Mouse (Mus musculus): ENCODE data around the gene Rdh16f2. TPM values are rescaled to one million over a fixed set of nuclear protein-coding genes. Genes with fewer than 3 reads are reported as not detected.

Gene Rdh16f2
- polyA plus RNA-seq, 2 experiments: not detected

- Histone ChIP-seq H3K9ac (ENCODE audit: low read depth, low read length, severe bottlenecking) (no peak within 1 kb of the TSS), H3K27ac (replicated peaks; ENCODE audit: low read depth, low read length) (no peak within 1 kb of the TSS), H3K4me1 (ENCODE audit: control insufficient read depth, insufficient read depth, low read length) (no peaks in the 10 kb centered on the region), H3K4me2 (replicated peaks; ENCODE audit: low read depth, low read length, severe bottlenecking) (no peak within 1 kb of the TSS), H3K27me3 (ENCODE audit: control insufficient read depth, insufficient read depth, low read length) (no peaks in the 10 kb centered on the region), H3K4me3 (replicated peaks; ENCODE audit: low read length) (no peak within 1 kb of the TSS), H3K9me3 (ENCODE audit: control insufficient read depth, low read length) (no peaks in the 10 kb centered on the region), H3K36me3 (ENCODE audit: control insufficient read depth, insufficient read depth, low read length) (no peaks in the 10 kb centered on the region)
- no peak for DNase-seq (ENCODE audit: low spot score)
- no peak for ATAC-seq (ENCODE audit: low FRiP score, low read depth)
- 78% methylated on average over 1 of the region's 1 CpGs for WGBS
- TF ChIP-seq POLR2A (IDR thresholded peaks at IDR 0.05; ENCODE audit: borderline replicate concordance, extremely low read depth, insufficient read depth, insufficient read length): no peak
These were observed 16.6 kb upstream of the Rdh16f2 start, which contains the start of gene Rdh19 for GRCm38 (mm10) chr10:127849628-127850027. Gene Rdh19 (plus strand): TSS chr10:127849928.

- H3K36me3 ChIP-seq (ENCODE audit: control insufficient read depth, insufficient read depth, low read length): no peaks in the 10 kb centered on the region
- no peak for ATAC-seq (ENCODE audit: low FRiP score, low read depth)
- no peak overlapping the region for H3K9ac ChIP-seq (ENCODE audit: low read depth, low read length, severe bottlenecking)
- H3K4me3 ChIP-seq (replicated peaks; ENCODE audit: low read length): no peak overlapping the region
- no peaks in the 10 kb centered on the region for H3K9me3 ChIP-seq (ENCODE audit: control insufficient read depth, low read length)
- no peak for DNase-seq (ENCODE audit: low spot score)
- H3K27me3 ChIP-seq (ENCODE audit: control insufficient read depth, insufficient read depth, low read length): no peaks in the 10 kb centered on the region
- no peaks in the 10 kb centered on the region for H3K4me1 ChIP-seq (ENCODE audit: control insufficient read depth, insufficient read depth, low read length)
- no peak overlapping the region for H3K27ac ChIP-seq (replicated peaks; ENCODE audit: low read depth, low read length)
- TF ChIP-seq POLR2A (IDR thresholded peaks at IDR 0.05; ENCODE audit: borderline replicate concordance, extremely low read depth, insufficient read depth, insufficient read length): no peak
- H3K4me2 ChIP-seq (replicated peaks; ENCODE audit: low read depth, low read length, severe bottlenecking): no peak overlapping the region
These were observed 9.9 kb upstream of the Rdh16f2 start for GRCm38 (mm10) chr10:127856376-127856775.

GRCm38 (mm10) chr10:127864931-127865330 is 1.3 kb upstream of the Rdh16f2 start:
- H3K36me3 ChIP-seq (ENCODE audit: control insufficient read depth, insufficient read depth, low read length): no peaks in the 10 kb centered on the region
- TF ChIP-seq POLR2A (IDR thresholded peaks at IDR 0.05; ENCODE audit: borderline replicate concordance, extremely low read depth, insufficient read depth, insufficient read length): no peak
- H3K4me3 ChIP-seq (replicated peaks; ENCODE audit: low read length): no peak overlapping the region
- DNase-seq (ENCODE audit: low spot score): no peak
- no peak for ATAC-seq (ENCODE audit: low FRiP score, low read depth)
- no peak overlapping the region for H3K27ac ChIP-seq (replicated peaks; ENCODE audit: low read depth, low read length)
- H3K4me2 ChIP-seq (replicated peaks; ENCODE audit: low read depth, low read length, severe bottlenecking): no peak overlapping the region
- no peak overlapping the region for H3K9ac ChIP-seq (ENCODE audit: low read depth, low read length, severe bottlenecking)
- H3K27me3 ChIP-seq (ENCODE audit: control insufficient read depth, insufficient read depth, low read length): no peaks in the 10 kb centered on the region
- no peaks in the 10 kb centered on the region for H3K4me1 ChIP-seq (ENCODE audit: control insufficient read depth, insufficient read depth, low read length)
- no peaks in the 10 kb centered on the region for H3K9me3 ChIP-seq (ENCODE audit: control insufficient read depth, low read length)

- H3K27ac ChIP-seq (replicated peaks; ENCODE audit: low read depth, low read length): no peak overlapping the region
- H3K36me3 ChIP-seq (ENCODE audit: control insufficient read depth, insufficient read depth, low read length): no peaks in the 10 kb centered on the region
- H3K4me1 ChIP-seq (ENCODE audit: control insufficient read depth, insufficient read depth, low read length): no peaks in the 10 kb centered on the region
- H3K4me2 ChIP-seq (replicated peaks; ENCODE audit: low read depth, low read length, severe bottlenecking): no peak overlapping the region
- TF ChIP-seq POLR2A (IDR thresholded peaks at IDR 0.05; ENCODE audit: borderline replicate concordance, extremely low read depth, insufficient read depth, insufficient read length): no peak
- no peak overlapping the region for H3K9ac ChIP-seq (ENCODE audit: low read depth, low read length, severe bottlenecking)
- no peaks in the 10 kb centered on the region for H3K27me3 ChIP-seq (ENCODE audit: control insufficient read depth, insufficient read depth, low read length)
- ATAC-seq (ENCODE audit: low FRiP score, low read depth): no peak
- no peaks in the 10 kb centered on the region for H3K9me3 ChIP-seq (ENCODE audit: control insufficient read depth, low read length)
- WGBS: 68% methylated on average over 4 of the region's 4 CpGs
- no peak overlapping the region for H3K4me3 ChIP-seq (replicated peaks; ENCODE audit: low read length)
- peak; percentile 9 for DNase-seq (ENCODE audit: low spot score)
These were observed 6.2 kb downstream of the Rdh16f2 start for GRCm38 (mm10) chr10:127872484-127872883.

- H3K4me2 ChIP-seq (replicated peaks; ENCODE audit: low read depth, low read length, severe bottlenecking): no peak overlapping the region
- DNase-seq (ENCODE audit: low spot score): no peak
- 57% methylated on average over 2 of the region's 2 CpGs for WGBS
- H3K27ac ChIP-seq (replicated peaks; ENCODE audit: low read depth, low read length): no peak overlapping the region
- no peak overlapping the region for H3K9ac ChIP-seq (ENCODE audit: low read depth, low read length, severe bottlenecking)
- H3K4me3 ChIP-seq (replicated peaks; ENCODE audit: low read length): no peak overlapping the region
- ATAC-seq (ENCODE audit: low FRiP score, low read depth): no peak
- H3K4me1 ChIP-seq (ENCODE audit: control insufficient read depth, insufficient read depth, low read length): no peaks in the 10 kb centered on the region
- H3K9me3 ChIP-seq (ENCODE audit: control insufficient read depth, low read length): no peaks in the 10 kb centered on the region
- no peaks in the 10 kb centered on the region for H3K36me3 ChIP-seq (ENCODE audit: control insufficient read depth, insufficient read depth, low read length)
- no peaks in the 10 kb centered on the region for H3K27me3 ChIP-seq (ENCODE audit: control insufficient read depth, insufficient read depth, low read length)
- TF ChIP-seq POLR2A (IDR thresholded peaks at IDR 0.05; ENCODE audit: borderline replicate concordance, extremely low read depth, insufficient read depth, insufficient read length): no peak
These were observed 11.4 kb downstream of the Rdh16f2 start for GRCm38 (mm10) chr10:127877681-127878080.

Data from limb, embryonic 14.5 days (tissue).